Mouse (Mus musculus): ENCODE results near the gene Scarf2.

DNA sequence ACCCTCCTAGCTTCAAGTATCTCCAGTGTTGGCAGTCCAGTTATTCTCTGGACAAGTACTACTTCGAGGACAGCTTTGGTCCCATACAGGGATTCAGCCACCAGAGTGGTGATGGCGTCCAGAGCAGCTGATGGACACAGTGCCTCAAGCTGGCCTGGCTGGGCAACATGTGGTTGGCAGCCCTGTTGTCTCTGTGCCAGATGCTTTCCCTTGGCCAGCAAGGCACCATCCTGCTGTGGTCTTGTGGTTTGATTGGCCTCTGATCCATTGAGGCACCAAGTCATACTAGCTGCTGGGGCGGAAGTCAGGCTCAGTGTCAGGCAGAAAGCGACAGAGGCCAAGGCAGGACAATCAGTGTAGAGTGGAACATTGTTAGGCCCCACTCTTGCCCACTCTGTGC lies 12.0 kb downstream of the Scarf2 start:
- TF ChIP-seq CTCF (IDR thresholded peaks at IDR 0.05; ENCODE audit: insufficient read depth, low read length) (no peak), POLR2A (IDR thresholded peaks at IDR 0.05; ENCODE audit: borderline replicate concordance, extremely low read depth, low read depth, low read length) (no peak)

Measured in lung, adult 2 months (tissue).